Mouse (Mus musculus) kidney, postnatal 0 days (tissue): ENCODE measurements around the gene Mrvi1. TPM values are rescaled to one million over a fixed set of nuclear protein-coding genes. Genes with fewer than 3 reads are reported as not detected.

Source experiments
- ATAC-seq: fragments of 200-750 bp; cut with Nextera tagmentation; replicated peaks from 2 replicates; pipeline ENCODE4 v1.8.0; 2017; ENCODE audit warnings: low read depth, moderate number of reproducible peaks, moderate TSS enrichment, moderate library complexity; ENCODE audit not compliant: low FRiP score
- DNase-seq: peaks from one replicate; pipeline ENCODE4 v3.0.0-alpha.2; 2016; ENCODE audit warnings: low spot score
- H3K27ac ChIP-seq: fragments of 300-500 bp; sonication (generic); 2 replicates; pipeline ENCODE4 v1.5.1; 2014; ENCODE audit warnings: mild to moderate bottlenecking
- H3K27me3 ChIP-seq: fragments of 300-500 bp; sonication (generic); 2 replicates; pipeline ENCODE4 v1.6.1; 2014; ENCODE audit warnings: low read length, mixed read lengths; ENCODE audit not compliant: insufficient read depth
- H3K36me3 ChIP-seq: fragments of 300-500 bp; sonication (generic); 2 replicates; pipeline ENCODE4 v1.6.1; 2014; ENCODE audit warnings: low read length, mixed read lengths; ENCODE audit not compliant: insufficient read depth
- H3K4me1 ChIP-seq: fragments of 300-500 bp; sonication (generic); replicated peaks from 2 replicates; pipeline ENCODE4 v1.6.1; 2014; ENCODE audit warnings: antibody characterized with exemption, low read length, mixed read lengths; ENCODE audit not compliant: insufficient read depth
- H3K4me2 ChIP-seq: fragments of 300-500 bp; sonication (generic); 2 replicates; pipeline ENCODE4 v1.6.1; 2014; ENCODE audit warnings: mild to moderate bottlenecking, low read length, moderate library complexity, mixed read lengths
- H3K4me3 ChIP-seq: fragments of 300-500 bp; sonication (generic); replicated peaks from 2 replicates; pipeline ENCODE4 v1.5.1; 2014; ENCODE audit warnings: low read depth, low read length
- H3K9ac ChIP-seq: fragments of 300-500 bp; sonication (generic); 2 replicates; pipeline ENCODE4 v1.6.1; 2014; ENCODE audit warnings: low read depth, low read length
- H3K9me3 ChIP-seq: fragments of 300-500 bp; sonication (generic); replicated peaks from 2 replicates; pipeline ENCODE4 v1.6.1; 2016; ENCODE audit warnings: low read length, inconsistent platforms, mixed read lengths
- CTCF ChIP-seq: IDR thresholded peaks from 2 replicates; pipeline ENCODE4 v1.5.1; 2016; ENCODE audit warnings: antibody characterized with exemption, low read depth, mild to moderate bottlenecking, moderate library complexity
- WGBS: fragments of 180-500 bp; shearing (Covaris S2); extraction: QIAGEN DNeasy Blood & Tissue Kit; methylation state at CpG from one replicate; pipeline ENCODE4 v1.1.7; 2014; 5-methylcytosine and 5-hydroxymethylcytosine counted together
- polyA plus RNA-seq: library from polyadenylated mRNA; unstranded; fragments of >200 nt; fragmentation: Nextera tagmentation; extraction: Ambion mirVana; gene quantifications from 2 replicates; pipeline ENCODE4 v1.2.1, GENCODE M21; 2015

Mrvi1 gene
- 9.3 and 9.5 TPM in 2 replicates for polyA plus RNA-seq

DNA sequence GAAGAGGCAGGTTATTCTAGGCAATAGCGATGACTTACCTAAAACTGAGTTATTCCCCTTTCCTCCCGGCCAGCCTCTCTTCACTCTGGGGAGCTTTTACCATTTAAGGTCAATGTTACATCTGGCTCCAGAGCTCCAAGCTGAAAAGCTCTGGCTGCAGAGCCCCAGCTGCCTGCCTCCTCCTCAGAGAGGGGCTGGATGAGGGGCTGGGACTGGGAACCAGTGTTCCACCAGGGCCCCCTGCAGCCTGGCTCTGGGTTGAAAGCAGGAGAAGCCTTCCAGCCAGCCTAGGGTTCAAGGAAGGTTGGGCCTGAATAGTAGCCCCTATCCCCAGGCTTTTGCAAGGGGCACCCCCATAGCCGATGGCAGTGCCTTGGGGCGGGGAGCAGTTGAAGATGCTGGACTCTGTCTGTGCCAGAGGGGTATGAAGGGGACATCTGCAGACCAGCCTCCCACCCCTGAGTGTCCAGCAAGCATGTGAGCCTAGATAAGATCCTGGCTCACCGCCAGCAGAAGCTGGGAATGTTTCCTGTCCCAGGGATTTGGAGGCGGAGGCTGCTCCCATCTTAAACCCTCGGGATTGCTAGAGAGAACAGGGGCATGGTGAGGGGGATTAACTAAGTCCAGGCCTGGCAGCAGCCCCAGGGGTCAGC, at the start of gene Mrvi1:
Gene Mrvi1, minus strand, starts transcription at position 409 of the 653 bp plus-strand sequence.
- Histone ChIP-seq H3K4me3 (peak within 1 kb of the TSS; percentile 27), H3K9ac (peak within 1 kb of the TSS; percentile 39; the same call in 1 of the 2 replicates), H3K27ac (peak within 1 kb of the TSS; percentile 90), H3K36me3 (no peaks in the 10 kb centered on the region), H3K9me3 (no peaks in the 10 kb centered on the region), H3K4me1 (0 out of 2 replicates have a peak, but pooled peaks cover 6% of the 10 kb centered on the region), H3K27me3 (no peaks in the 10 kb centered on the region), H3K4me2 (peak within 1 kb of the TSS; percentile 52)
- whole genome bisulfite sequencing = 47% methylated on average over 7 of the region's 7 CpGs
- peak; percentile 17; the same call in 1 of the 2 replicates for TF ChIP-seq CTCF
- DNase-seq (peak; percentile 83), ATAC-seq (peak; percentile 35; the same call in 1 of the 2 replicates)

GRCm38 (mm10) chr7:111029046-111029553, 46.8 kb upstream of the Mrvi1 start:
- peak overlapping the region; percentile 74 for H3K4me2 ChIP-seq
- no peaks in the 10 kb centered on the region for H3K27me3 ChIP-seq
- peaks cover 10% of the 10 kb centered on the region for H3K36me3 ChIP-seq
- peaks cover 12% of the 10 kb centered on the region for H3K4me1 ChIP-seq
- peak overlapping the region; percentile 93 for H3K27ac ChIP-seq
- no peaks in the 10 kb centered on the region for H3K9me3 ChIP-seq
- H3K4me3 ChIP-seq = peak overlapping the region; percentile 86
- WGBS = under 1% methylated on average over 29 of the region's 29 CpGs
- peak; percentile 35; the same call in 1 of the 2 replicates for ATAC-seq
- peak overlapping the region; percentile 85 for H3K9ac ChIP-seq
- DNase-seq = no peak
- TF ChIP-seq CTCF = no peak

DNA sequence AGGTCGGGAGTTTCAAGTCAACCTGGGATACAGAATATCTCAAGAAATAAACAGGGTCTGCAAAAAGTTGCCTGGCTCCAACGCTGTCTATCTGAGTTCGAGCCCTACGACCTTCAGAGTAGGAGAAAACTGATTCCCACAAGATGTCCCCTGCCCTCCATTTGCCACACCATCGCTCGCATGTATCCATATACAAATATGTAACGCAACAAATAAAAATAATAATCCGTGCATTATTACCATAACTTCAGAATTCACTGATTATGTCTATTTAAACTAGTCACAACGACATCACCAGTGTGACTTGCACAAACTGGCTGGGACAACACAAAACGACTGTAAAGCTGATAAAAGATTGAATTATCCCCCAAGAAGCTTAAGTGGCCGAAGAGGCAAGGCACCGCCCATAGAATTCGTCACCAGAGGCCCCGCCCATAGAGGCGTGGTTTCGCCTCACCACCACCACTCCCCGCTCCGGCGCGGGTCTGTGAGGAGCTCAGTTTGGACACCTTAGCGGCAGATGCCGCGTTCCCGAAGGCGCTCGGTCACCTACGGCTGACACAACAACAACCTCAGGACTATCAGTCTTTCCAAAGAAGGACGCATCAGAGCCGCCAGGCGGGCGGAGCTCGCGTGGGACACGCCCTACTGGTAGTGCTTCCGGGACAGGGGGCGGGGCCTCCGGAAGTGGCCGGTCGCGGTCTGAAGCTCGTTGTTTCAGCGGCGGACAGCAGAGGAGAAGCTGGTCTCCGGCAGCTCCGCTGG, 46.2 kb upstream of the Mrvi1 start, which contains the start of gene Ctr9:
Gene Ctr9, plus strand, starts transcription at position 671 of the 765 bp plus-strand sequence.
- DNase-seq (peak; percentile 95), ATAC-seq (peak; percentile 94)
- Histone ChIP-seq H3K27ac (peak within 1 kb of the TSS; percentile 93), H3K9ac (peak within 1 kb of the TSS; percentile 85), H3K27me3 (no peaks in the 10 kb centered on the region), H3K4me2 (peak within 1 kb of the TSS; percentile 74), H3K9me3 (no peaks in the 10 kb centered on the region), H3K4me1 (peaks cover 15% of the 10 kb centered on the region), H3K4me3 (peak within 1 kb of the TSS; percentile 86), H3K36me3 (peaks cover 10% of the 10 kb centered on the region; the same call in 1 of the 2 replicates)
- 0 out of 2 replicates have a peak, but pooled peaks have one; percentile 12 for TF ChIP-seq CTCF
- 6% methylated on average over 45 of the region's 45 CpGs for WGBS

DNA sequence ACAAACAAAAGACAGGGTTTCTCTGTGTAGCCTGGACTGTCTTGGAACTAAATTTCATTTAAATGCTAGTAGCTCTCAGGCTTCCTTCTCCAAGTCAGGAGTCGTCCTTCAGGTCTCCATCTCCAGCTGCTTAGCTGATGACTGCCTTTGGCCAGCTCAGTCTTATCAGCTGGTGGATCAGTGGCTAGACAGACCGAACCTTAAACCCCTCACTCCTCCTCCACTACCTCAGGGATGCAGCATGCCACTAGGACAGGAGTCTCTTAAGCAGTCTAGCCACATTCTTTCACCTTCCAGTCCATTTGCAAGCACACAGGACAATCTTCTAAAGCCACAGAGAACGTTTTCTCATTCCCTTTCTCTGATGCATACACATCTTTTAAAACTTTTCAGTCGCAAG, 42.7 kb upstream of the Mrvi1 start:
- H3K27ac ChIP-seq = peak overlapping the region; percentile 67; the same call in 1 of the 2 replicates
- TF ChIP-seq CTCF = no peak
- H3K4me2 ChIP-seq = no peak overlapping the region
- 53% methylated on average over 4 of the region's 4 CpGs for WGBS
- H3K4me3 ChIP-seq = no peak overlapping the region
- DNase-seq (no peak), ATAC-seq (no peak)
- no peaks in the 10 kb centered on the region for H3K9me3 ChIP-seq
- no peaks in the 10 kb centered on the region for H3K36me3 ChIP-seq
- H3K27me3 ChIP-seq = no peaks in the 10 kb centered on the region
- no peak overlapping the region for H3K9ac ChIP-seq
- peaks cover 10% of the 10 kb centered on the region for H3K4me1 ChIP-seq

GRCm38 (mm10) chr7:111024068-111024594, 41.9 kb upstream of the Mrvi1 start:
- Histone ChIP-seq H3K9me3 (no peaks in the 10 kb centered on the region), H3K27me3 (no peaks in the 10 kb centered on the region), H3K27ac (peak overlapping the region; percentile 67), H3K4me3 (no peak overlapping the region), H3K4me2 (peak overlapping the region; percentile 30; the same call in 1 of the 2 replicates), H3K36me3 (no peaks in the 10 kb centered on the region), H3K9ac (no peak overlapping the region), H3K4me1 (peaks cover 8% of the 10 kb centered on the region; the same call in 1 of the 2 replicates)
- no peak for ATAC-seq
- WGBS = 39% methylated on average over 8 of the region's 8 CpGs
- peak; percentile 29 for DNase-seq
- no peak for TF ChIP-seq CTCF

- no peak overlapping the region for H3K4me2 ChIP-seq
- no peak for TF ChIP-seq CTCF
Observed at GRCm38 (mm10) chr7:111020814-111021213, 38.6 kb upstream of the Mrvi1 start.

More at GRCm38 (mm10) chr7:111020814-111021213, 38.6 kb upstream of the Mrvi1 start:
- 51% methylated on average over 4 of the region's 4 CpGs for WGBS
- Histone ChIP-seq H3K4me1 (peaks cover 8% of the 10 kb centered on the region; the same call in 1 of the 2 replicates), H3K9me3 (no peaks in the 10 kb centered on the region), H3K36me3 (no peaks in the 10 kb centered on the region), H3K27me3 (no peaks in the 10 kb centered on the region), H3K9ac (no peak overlapping the region), H3K27ac (no peak overlapping the region), H3K4me3 (no peak overlapping the region)
- ATAC-seq (no peak), DNase-seq (peak; percentile 27)
